Mouse (Mus musculus) adrenal gland, adult (tissue): ENCODE measurements around the gene Fbxo46.

Experiments used
- DNase-seq, 2 experiments: peaks; one replicate each; pipeline ENCODE4 v3.0.0; 2022 to 2023; ENCODE audit warnings: low spot score in 1 of 2; ENCODE audit not compliant: inconsistent age in 2 of 2

Fbxo46 gene

GRCm38 (mm10) chr7:19164189-19164588 is 44.5 kb downstream of the Fbxo46 start:
- no peak for DNase-seq

GRCm38 (mm10) chr7:19164978-19165377 is 45.3 kb downstream of the Fbxo46 start:
- DNase-seq = no peak

GRCm38 (mm10) chr7:19165656-19166423 is 46.2 kb downstream of the Fbxo46 start, which contains the start of gene Gipr:
Gipr (minus strand) TSS chr7:19166127.
- no peak for DNase-seq

- no peak for DNase-seq
Measured at GRCm38 (mm10) chr7:19166990-19167389, 47.3 kb downstream of the Fbxo46 start.

- no peak for DNase-seq
Measured at GRCm38 (mm10) chr7:19169506-19169905, 49.8 kb downstream of the Fbxo46 start.

GRCm38 (mm10) chr7:19170142-19170541 is 50.5 kb downstream of the Fbxo46 start:
- no peak for DNase-seq

- no peak for DNase-seq
Measured at GRCm38 (mm10) chr7:19171831-19172230, 52.2 kb downstream of the Fbxo46 start.

- peak; percentile 72 to 89 for DNase-seq
Measured at GRCm38 (mm10) chr7:19172874-19173273, 53.2 kb downstream of the Fbxo46 start.

GRCm38 (mm10) chr7:19175708-19176515 is 56.3 kb downstream of the Fbxo46 start, which contains the start of gene Eml2:
Eml2 (plus strand) TSS chr7:19176421.
- peak in 1 of 2 experiments; percentile 78 for DNase-seq

GRCm38 (mm10) chr7:19176516-19176947 is 56.9 kb downstream of the Fbxo46 start:
- DNase-seq = peak in 1 of 2 experiments; percentile 57

GRCm38 (mm10) chr7:19177216-19177615 is 57.6 kb downstream of the Fbxo46 start:
- DNase-seq = peak in 1 of 2 experiments; percentile 67

GRCm38 (mm10) chr7:19178035-19178434 is 58.4 kb downstream of the Fbxo46 start:
- no peak for DNase-seq

- peak; percentile 80 to 94 for DNase-seq
Measured at GRCm38 (mm10) chr7:19178443-19179092, 58.9 kb downstream of the Fbxo46 start.

- DNase-seq = peak; percentile 79 to 85
Measured at GRCm38 (mm10) chr7:19179173-19179572, 59.5 kb downstream of the Fbxo46 start.

- DNase-seq = no peak
Measured at GRCm38 (mm10) chr7:19179936-19180335, 60.3 kb downstream of the Fbxo46 start.

- peak; percentile 60 to 86 for DNase-seq
Measured at GRCm38 (mm10) chr7:19180862-19181429, 61.3 kb downstream of the Fbxo46 start.

- no peak for DNase-seq
Measured at GRCm38 (mm10) chr7:19184250-19184649, 64.6 kb downstream of the Fbxo46 start.

GRCm38 (mm10) chr7:19184758-19185157 is 65.1 kb downstream of the Fbxo46 start:
- DNase-seq = no peak
